Mouse (Mus musculus): ENCODE measurements around the gene Gtf2h1. TPM values are rescaled to one million over a fixed set of nuclear protein-coding genes. Genes with fewer than 3 reads are reported as not detected.
"Not testable (repeated sequence)": the region's sequence is repeated elsewhere in the genome, so short reads cannot be mapped to it uniquely, and the experiment has no call there.

Gtf2h1 gene
- polyA plus RNA-seq, 1 experiment from 2014 or later = 83.6 TPM

GRCm38 (mm10) chr7:46820876-46821632 is 25.2 kb downstream of the Gtf2h1 start:
- not testable (repeated sequence) for H3K27me3 ChIP-seq (replicated peaks; ENCODE audit: control insufficient read depth, insufficient read depth, low read length); H3K27ac ChIP-seq (ENCODE audit: low read depth, low read length); DNase-seq (ENCODE audit: low spot score); H3K4me3 ChIP-seq (ENCODE audit: low read depth, low read length); H3K4me1 ChIP-seq (replicated peaks; ENCODE audit: control insufficient read depth, insufficient read depth, low read length); H3K4me2 ChIP-seq; H3K9me3 ChIP-seq (ENCODE audit: control insufficient read depth, low read length); H3K9ac ChIP-seq (ENCODE audit: low read depth, low read length); ATAC-seq (replicated peaks; ENCODE audit: low FRiP score)
- WGBS = 86% methylated on average over 15 of the region's 15 CpGs
- peaks cover 33% of the 10 kb centered on the region for H3K36me3 ChIP-seq (ENCODE audit: control insufficient read depth, insufficient read depth, low read length)

GRCm38 (mm10) chr7:46827046-46827802 is 31.3 kb downstream of the Gtf2h1 start:
- ATAC-seq (replicated peaks; ENCODE audit: low FRiP score) (no peak), DNase-seq (ENCODE audit: low spot score) (no peak)
- Histone ChIP-seq H3K27me3 (replicated peaks; ENCODE audit: control insufficient read depth, insufficient read depth, low read length) (no peaks in the 10 kb centered on the region), H3K4me1 (replicated peaks; ENCODE audit: control insufficient read depth, insufficient read depth, low read length) (peaks cover 23% of the 10 kb centered on the region), H3K4me2 (no peak overlapping the region), H3K9ac (ENCODE audit: low read depth, low read length) (no peak overlapping the region), H3K27ac (ENCODE audit: low read depth, low read length) (no peak overlapping the region), H3K9me3 (ENCODE audit: control insufficient read depth, low read length) (no peaks in the 10 kb centered on the region), H3K4me3 (ENCODE audit: low read depth, low read length) (no peak overlapping the region), H3K36me3 (ENCODE audit: control insufficient read depth, insufficient read depth, low read length) (peaks cover 8% of the 10 kb centered on the region)
- 71% methylated on average over 20 of the region's 20 CpGs for WGBS

GRCm38 (mm10) chr7:46827803-46828184 is 31.9 kb downstream of the Gtf2h1 start:
- no peak for ATAC-seq (replicated peaks; ENCODE audit: low FRiP score)
- 80% methylated on average over 2 of the region's 2 CpGs for WGBS
- Histone ChIP-seq H3K36me3 (ENCODE audit: control insufficient read depth, insufficient read depth, low read length) (peaks cover 3% of the 10 kb centered on the region; the same call in 1 of the 2 replicates), H3K9me3 (ENCODE audit: control insufficient read depth, low read length) (no peaks in the 10 kb centered on the region), H3K4me2 (no peak overlapping the region), H3K27ac (ENCODE audit: low read depth, low read length) (no peak overlapping the region), H3K4me1 (replicated peaks; ENCODE audit: control insufficient read depth, insufficient read depth, low read length) (peaks cover 28% of the 10 kb centered on the region), H3K4me3 (ENCODE audit: low read depth, low read length) (no peak overlapping the region), H3K9ac (ENCODE audit: low read depth, low read length) (no peak overlapping the region), H3K27me3 (replicated peaks; ENCODE audit: control insufficient read depth, insufficient read depth, low read length) (no peaks in the 10 kb centered on the region)
- DNase-seq (ENCODE audit: low spot score) = no peak

- no peak overlapping the region for H3K4me3 ChIP-seq (ENCODE audit: low read depth, low read length)
- H3K4me1 ChIP-seq (replicated peaks; ENCODE audit: control insufficient read depth, insufficient read depth, low read length) = peaks cover 42% of the 10 kb centered on the region
- H3K27ac ChIP-seq (ENCODE audit: low read depth, low read length) = peak overlapping the region; percentile 57
- H3K4me2 ChIP-seq = no peak overlapping the region
- H3K9ac ChIP-seq (ENCODE audit: low read depth, low read length) = no peak overlapping the region
- ATAC-seq (replicated peaks; ENCODE audit: low FRiP score) (no peak; the same call in 1 of the 2 replicates), DNase-seq (ENCODE audit: low spot score) (no peak)
- H3K9me3 ChIP-seq (ENCODE audit: control insufficient read depth, low read length) = no peaks in the 10 kb centered on the region
- no peaks in the 10 kb centered on the region for H3K36me3 ChIP-seq (ENCODE audit: control insufficient read depth, insufficient read depth, low read length)
- WGBS = 84% methylated on average over 12 of the region's 12 CpGs
- H3K27me3 ChIP-seq (replicated peaks; ENCODE audit: control insufficient read depth, insufficient read depth, low read length) = no peaks in the 10 kb centered on the region
These were observed 34.0 kb downstream of the Gtf2h1 start for GRCm38 (mm10) chr7:46829911-46830310.

- Histone ChIP-seq H3K9ac (ENCODE audit: low read depth, low read length) (no peak overlapping the region), H3K4me1 (replicated peaks; ENCODE audit: control insufficient read depth, insufficient read depth, low read length) (peaks cover 42% of the 10 kb centered on the region), H3K36me3 (ENCODE audit: control insufficient read depth, insufficient read depth, low read length) (no peaks in the 10 kb centered on the region), H3K27me3 (replicated peaks; ENCODE audit: control insufficient read depth, insufficient read depth, low read length) (no peaks in the 10 kb centered on the region), H3K4me3 (ENCODE audit: low read depth, low read length) (no peak overlapping the region), H3K9me3 (ENCODE audit: control insufficient read depth, low read length) (no peaks in the 10 kb centered on the region), H3K27ac (ENCODE audit: low read depth, low read length) (peak overlapping the region; percentile 57), H3K4me2 (peak overlapping the region; percentile 33; the same call in 1 of the 2 replicates)
- WGBS = 31% methylated on average over 13 of the region's 13 CpGs
- no peak for DNase-seq (ENCODE audit: low spot score)
- ATAC-seq (replicated peaks; ENCODE audit: low FRiP score) = peak; percentile 46
These were observed 35.1 kb downstream of the Gtf2h1 start for GRCm38 (mm10) chr7:46830799-46831590.

GRCm38 (mm10) chr7:46831693-46832092 is 35.8 kb downstream of the Gtf2h1 start:
- Histone ChIP-seq H3K9ac (ENCODE audit: low read depth, low read length) (no peak overlapping the region), H3K4me3 (ENCODE audit: low read depth, low read length) (no peak overlapping the region), H3K4me1 (replicated peaks; ENCODE audit: control insufficient read depth, insufficient read depth, low read length) (peaks cover 42% of the 10 kb centered on the region), H3K4me2 (no peak overlapping the region), H3K27me3 (replicated peaks; ENCODE audit: control insufficient read depth, insufficient read depth, low read length) (no peaks in the 10 kb centered on the region), H3K27ac (ENCODE audit: low read depth, low read length) (peak overlapping the region; percentile 33; the same call in 1 of the 2 replicates), H3K9me3 (ENCODE audit: control insufficient read depth, low read length) (no peaks in the 10 kb centered on the region), H3K36me3 (ENCODE audit: control insufficient read depth, insufficient read depth, low read length) (no peaks in the 10 kb centered on the region)
- DNase-seq (ENCODE audit: low spot score) = no peak
- WGBS = 57% methylated on average over 8 of the region's 8 CpGs
- ATAC-seq (replicated peaks; ENCODE audit: low FRiP score) = no peak

- not testable (repeated sequence) for H3K9ac ChIP-seq (ENCODE audit: low read depth, low read length); H3K4me2 ChIP-seq; H3K4me3 ChIP-seq (ENCODE audit: low read depth, low read length); H3K9me3 ChIP-seq (ENCODE audit: control insufficient read depth, low read length); H3K36me3 ChIP-seq (ENCODE audit: control insufficient read depth, insufficient read depth, low read length); H3K27me3 ChIP-seq (replicated peaks; ENCODE audit: control insufficient read depth, insufficient read depth, low read length); DNase-seq (ENCODE audit: low spot score); ATAC-seq (replicated peaks; ENCODE audit: low FRiP score)
- Histone ChIP-seq H3K4me1 (replicated peaks; ENCODE audit: control insufficient read depth, insufficient read depth, low read length) (peaks cover 45% of the 10 kb centered on the region), H3K27ac (ENCODE audit: low read depth, low read length) (0 out of 2 replicates have a peak overlapping the region, but pooled peaks have one; percentile 33)
- 77% methylated on average over 11 of the region's 11 CpGs for WGBS
These were observed 36.4 kb downstream of the Gtf2h1 start for GRCm38 (mm10) chr7:46832112-46832810.

GRCm38 (mm10) chr7:46833266-46833665 is 37.4 kb downstream of the Gtf2h1 start:
- Histone ChIP-seq H3K27me3 (replicated peaks; ENCODE audit: control insufficient read depth, insufficient read depth, low read length) (no peaks in the 10 kb centered on the region), H3K9ac (ENCODE audit: low read depth, low read length) (no peak overlapping the region), H3K9me3 (ENCODE audit: control insufficient read depth, low read length) (no peaks in the 10 kb centered on the region), H3K27ac (ENCODE audit: low read depth, low read length) (peak overlapping the region; percentile 40), H3K4me3 (ENCODE audit: low read depth, low read length) (no peak overlapping the region), H3K36me3 (ENCODE audit: control insufficient read depth, insufficient read depth, low read length) (no peaks in the 10 kb centered on the region), H3K4me1 (replicated peaks; ENCODE audit: control insufficient read depth, insufficient read depth, low read length) (peaks cover 50% of the 10 kb centered on the region), H3K4me2 (peak overlapping the region; percentile 21; the same call in 1 of the 2 replicates)
- DNase-seq (ENCODE audit: low spot score) = peak; percentile 54
- ATAC-seq (replicated peaks; ENCODE audit: low FRiP score) = peak; percentile 91
- WGBS = 25% methylated on average over 6 of the region's 6 CpGs

Measured in liver, embryonic 11.5 days (tissue).